Mouse (Mus musculus): ENCODE results near the gene D630045J12Rik.

D630045J12Rik gene

GRCm38 (mm10) chr6:38253736-38254641 lies at the start of gene D630045J12Rik:
Gene D630045J12Rik (minus strand): TSS chr6:38254009.
- DNase-seq: peak; percentile 75

DNA sequence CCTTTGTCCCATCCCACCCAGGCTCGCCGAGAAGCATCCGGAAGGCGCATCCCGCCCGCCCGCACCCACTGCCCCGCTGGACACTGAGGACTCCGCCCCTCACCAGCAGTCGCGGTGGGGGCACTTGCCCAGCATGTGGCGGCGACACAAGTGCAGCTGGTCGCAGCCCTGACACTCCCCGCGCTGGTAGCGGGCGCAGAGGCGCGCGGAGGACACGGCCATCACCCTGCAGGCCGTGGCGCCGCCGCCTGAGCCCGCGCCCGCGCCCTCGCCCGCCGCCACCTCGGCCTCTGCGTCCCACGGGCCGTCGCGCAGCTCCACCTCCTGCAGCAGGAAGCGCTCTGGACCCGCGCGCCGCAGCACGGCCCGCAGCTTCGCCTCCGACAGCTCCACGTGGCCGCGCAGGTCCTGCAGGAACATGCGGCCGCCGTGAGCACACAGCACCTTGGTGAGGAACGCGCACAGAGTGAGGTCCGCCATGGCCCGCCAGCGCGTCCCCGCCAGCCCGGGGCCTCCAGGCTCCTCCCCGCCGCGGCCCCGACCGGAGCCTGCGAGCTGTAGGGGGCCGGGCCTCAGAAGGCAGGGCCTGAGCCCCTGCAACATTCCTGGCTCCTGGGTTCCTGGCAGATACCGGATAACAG lies 45.1 kb upstream of the D630045J12Rik start, which contains the start of gene Zc3hav1l:
Zc3hav1l (minus strand) TSS at position 499 of the 641 bp plus-strand sequence.
- DNase-seq: peak; percentile 77

DNA sequence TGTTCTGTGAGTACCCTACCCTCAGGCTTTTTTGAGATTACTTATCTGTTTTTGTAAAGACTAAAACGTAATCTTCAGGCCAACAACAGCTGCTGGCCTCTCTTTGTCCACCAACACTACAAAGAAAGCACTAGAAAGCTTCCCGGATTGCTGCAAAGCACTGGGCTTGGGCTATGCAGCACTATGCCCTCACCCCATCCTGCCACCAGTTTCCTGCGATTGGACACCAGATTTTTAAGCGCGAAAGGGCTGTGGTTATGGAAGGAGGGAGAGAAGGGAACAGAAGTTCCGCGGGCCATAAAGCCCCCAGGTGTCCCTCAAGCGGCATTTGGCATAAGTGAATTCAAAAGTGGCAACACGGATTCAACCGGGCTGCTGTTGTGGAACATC lies 44.4 kb upstream of the D630045J12Rik start:
- peak; percentile 25 for DNase-seq

DNA sequence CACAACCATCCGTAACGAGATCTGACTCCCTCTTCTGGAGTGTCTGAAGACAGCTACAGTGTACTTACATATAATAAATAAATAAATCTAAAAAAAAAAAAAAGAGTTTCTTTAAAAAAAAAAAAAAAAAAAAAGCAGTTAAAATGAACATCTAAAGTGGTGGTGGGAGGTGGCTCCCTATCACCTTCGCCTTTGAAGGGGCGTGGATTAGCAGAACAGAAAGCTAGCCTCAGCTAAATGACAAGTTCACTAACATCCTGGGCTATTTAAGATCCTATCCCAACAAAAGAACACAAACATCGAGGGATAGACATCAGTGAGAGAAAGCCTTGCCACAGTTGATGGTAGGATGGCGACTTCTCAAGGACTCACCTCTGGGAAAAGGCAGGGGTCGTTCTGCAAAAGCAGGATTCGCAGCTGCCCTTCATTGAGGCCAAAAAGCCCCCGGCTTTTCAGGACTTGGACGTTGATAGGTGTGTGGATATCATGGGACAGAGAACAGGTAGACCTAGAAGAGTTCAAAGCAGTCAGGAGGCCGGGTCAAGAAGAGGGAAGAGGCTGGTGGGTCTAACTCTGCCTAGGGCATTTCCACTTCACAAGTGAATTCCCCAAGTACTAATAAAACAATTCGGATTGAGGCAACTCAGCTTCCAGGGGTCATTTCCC lies 43.9 kb upstream of the D630045J12Rik start:
- DNase-seq: no peak

DNA sequence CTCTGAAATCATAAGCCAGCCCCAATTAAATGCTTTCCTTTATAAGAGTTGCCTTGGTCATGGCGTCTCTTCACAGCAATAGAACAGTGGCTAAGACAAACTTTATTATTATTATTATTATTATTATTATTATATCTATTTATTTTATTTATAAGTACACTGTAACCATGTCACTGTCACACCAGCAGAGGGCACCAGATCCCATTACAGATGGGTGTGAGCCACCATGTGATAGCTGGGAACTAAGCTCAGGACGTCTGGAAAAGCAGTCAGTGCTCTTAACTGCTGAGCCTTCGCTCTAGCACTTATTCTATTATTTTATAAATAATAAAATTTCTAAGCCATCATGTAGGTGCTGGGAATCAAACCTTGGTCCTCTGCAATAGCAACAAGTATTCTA lies 39.9 kb upstream of the D630045J12Rik start:
- DNase-seq: peak; percentile 40

- no peak for DNase-seq
Observed at GRCm38 (mm10) chr6:38292871-38293646, 39.2 kb upstream of the D630045J12Rik start.

DNA sequence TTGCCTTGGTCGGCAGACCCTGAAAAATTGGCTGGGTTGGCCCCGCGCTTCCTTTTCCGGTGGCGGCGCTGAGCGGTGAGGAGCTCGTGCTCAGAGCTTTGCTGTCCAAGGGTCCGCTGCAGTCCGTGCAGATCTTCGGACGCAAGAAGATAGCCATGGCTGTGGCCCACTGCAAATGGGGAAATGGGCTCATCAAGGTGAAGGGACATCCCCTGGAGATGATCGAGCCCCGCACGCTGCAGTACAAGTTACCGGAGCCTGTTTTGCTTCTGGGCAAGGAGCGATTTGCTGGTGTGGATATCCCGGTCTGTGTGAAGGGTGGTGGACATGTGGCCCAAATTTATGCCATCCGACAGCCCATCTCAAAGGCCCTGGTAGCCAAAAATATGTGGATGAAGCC lies 30.6 kb upstream of the D630045J12Rik start:
- no peak for DNase-seq

DNA sequence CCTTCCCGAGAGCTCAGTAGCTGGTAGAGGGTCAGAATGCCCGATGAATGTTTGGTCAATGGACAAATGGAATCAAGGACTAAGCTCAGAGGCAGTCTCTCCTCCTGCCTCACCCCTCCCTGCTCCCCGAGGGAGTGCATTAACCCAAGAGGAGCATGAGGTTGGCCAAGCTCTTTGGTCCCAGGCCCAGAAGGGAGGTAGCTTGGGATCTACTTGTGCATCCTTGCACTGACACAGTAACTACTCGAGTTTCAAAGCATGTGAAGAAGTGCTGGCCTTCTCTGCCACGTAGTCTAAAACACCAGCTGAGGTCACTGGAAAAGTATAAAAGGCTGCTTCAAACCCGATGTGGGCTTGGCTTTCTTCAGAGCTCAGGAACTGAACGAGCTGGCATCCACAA lies 10.7 kb upstream of the D630045J12Rik start:
- DNase-seq: no peak

GRCm38 (mm10) chr6:38263393-38264159 lies 9.8 kb upstream of the D630045J12Rik start:
- no peak for DNase-seq

DNA sequence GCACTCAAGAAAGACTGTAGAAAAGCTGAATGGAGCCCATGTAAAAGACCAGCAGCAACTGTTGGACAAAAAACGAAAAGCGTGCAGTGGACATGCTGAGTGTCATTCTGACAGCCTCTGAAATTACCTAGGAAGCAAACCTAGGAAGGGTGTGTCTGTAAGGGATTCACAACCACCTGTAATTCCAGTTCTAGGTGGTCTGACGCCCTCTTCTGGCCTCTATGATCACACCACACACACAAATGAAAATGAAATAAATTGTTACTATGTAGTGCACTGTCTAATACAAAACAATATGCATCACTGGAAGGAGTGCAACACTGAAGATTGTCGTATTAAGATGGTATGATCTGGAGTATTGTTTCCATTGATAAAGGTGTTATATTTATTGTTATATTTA lies 8.1 kb upstream of the D630045J12Rik start:
- no peak for DNase-seq

- DNase-seq: no peak
Observed at GRCm38 (mm10) chr6:38257506-38257905, 3.7 kb upstream of the D630045J12Rik start.

GRCm38 (mm10) chr6:38256793-38257192 lies 3.0 kb upstream of the D630045J12Rik start:
- no peak for DNase-seq

GRCm38 (mm10) chr6:38255794-38256193 lies 2.0 kb upstream of the D630045J12Rik start:
- DNase-seq: no peak

GRCm38 (mm10) chr6:38252766-38253735 lies 758 bp downstream of the D630045J12Rik start:
- no peak for DNase-seq

DNA sequence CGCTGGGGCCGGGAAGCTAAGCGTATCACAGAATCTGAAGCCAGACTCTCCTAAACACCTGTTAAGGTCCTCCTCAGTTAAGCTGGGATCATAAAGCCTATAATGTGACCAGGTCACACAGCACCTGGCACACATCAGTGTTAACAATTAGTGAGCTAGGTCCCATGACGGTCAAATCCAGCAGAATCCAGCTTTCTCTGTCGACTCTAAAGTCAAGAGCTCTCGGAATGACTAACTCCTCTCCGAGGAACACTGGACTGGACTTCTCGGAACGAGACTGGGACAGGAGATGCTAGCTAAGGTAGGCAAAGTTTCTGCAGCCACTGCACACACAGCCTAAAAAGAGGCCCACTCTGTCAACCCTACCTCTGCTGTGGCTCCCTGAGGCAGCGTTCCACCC lies 1.7 kb downstream of the D630045J12Rik start:
- no peak for DNase-seq

DNA sequence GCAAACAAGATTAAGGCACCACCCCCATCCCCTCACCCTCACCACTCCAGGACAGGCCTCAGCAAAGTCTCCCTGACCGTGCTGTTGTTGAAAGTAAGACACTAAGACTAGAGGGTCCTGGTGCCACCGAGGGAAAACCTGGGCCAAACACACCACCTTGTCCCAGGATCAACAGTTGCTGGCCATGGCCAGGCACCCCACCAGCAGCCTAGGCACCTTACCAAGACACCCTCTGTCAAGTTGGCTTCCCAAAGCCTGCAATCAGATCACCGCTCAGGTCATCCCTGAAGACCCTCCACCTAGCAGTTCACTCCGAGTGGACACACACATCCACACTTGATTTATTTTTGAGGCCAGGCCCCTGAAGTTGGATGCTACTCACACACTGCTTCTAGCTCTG lies 2.3 kb downstream of the D630045J12Rik start:
- DNase-seq: no peak

GRCm38 (mm10) chr6:38247362-38247761 lies 6.4 kb downstream of the D630045J12Rik start:
- no peak for DNase-seq

DNA sequence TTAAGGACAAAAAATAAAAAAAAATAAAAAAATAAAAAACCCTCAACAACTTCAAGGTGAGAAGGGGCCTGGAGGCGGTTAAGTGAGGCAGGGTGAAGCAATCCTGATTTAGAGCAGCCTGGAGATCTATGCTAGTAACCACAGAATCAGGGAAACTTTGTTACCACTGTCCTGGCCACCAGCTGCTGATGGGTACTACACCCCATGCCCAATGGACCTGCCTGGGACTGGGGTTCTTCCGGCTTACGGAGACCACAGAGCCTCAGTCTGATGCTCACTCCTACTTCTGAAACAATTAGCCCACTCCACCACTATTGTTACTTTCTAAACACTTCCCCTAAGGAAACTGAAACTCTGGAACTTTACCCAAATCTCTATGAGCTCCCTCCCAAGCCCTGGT lies 9.0 kb downstream of the D630045J12Rik start:
- no peak for DNase-seq

GRCm38 (mm10) chr6:38244167-38244566 lies 9.6 kb downstream of the D630045J12Rik start:
- DNase-seq: no peak

- no peak for DNase-seq
Observed at GRCm38 (mm10) chr6:38242833-38243232, 11.0 kb downstream of the D630045J12Rik start.
